Mouse (Mus musculus) adrenal gland, postnatal 25 days (tissue): ENCODE measurements around the gene Adam23. TPM values are rescaled to one million over a fixed set of nuclear protein-coding genes. Genes with fewer than 3 reads are reported as not detected.
A peak's percentile ranks its signal among the peaks of the same experiment; 100 is the strongest.

ENCODE experiments used
- DNase-seq: peaks from one replicate; pipeline ENCODE4 v3.0.0; 2021; ENCODE audit warnings: mixed read lengths
- long read RNA-seq: library from polyadenylated mRNA; stranded (forward); transcript quantifications from one replicate; pipeline ENCODE4 v2.0.0, GENCODE M21; 2021
- total RNA-seq: library from RNA; stranded (reverse); gene quantifications from 2 replicates; pipeline ENCODE4 v1.2.3, GENCODE M21; 2021

The Adam23 gene
- 13.3 and 14.0 TPM in 2 replicates for total RNA-seq
- long read RNA-seq, full-length matches to known transcripts = 9 of 11 reads
- long read RNA-seq, partial matches to known transcripts = 1 of 11 reads
- long read RNA-seq, other reads (novel, unspliced or antisense) = 1 of 11 reads

GRCm38 (mm10) chr1:63445656-63446046 lies at the start of gene Adam23:
TSS of gene Adam23 (plus strand) at chr1:63445891.
- peak; percentile 54 for DNase-seq

GRCm38 (mm10) chr1:63401130-63401529 lies 44.6 kb upstream of the Adam23 start:
- DNase-seq = peak; percentile 15

GRCm38 (mm10) chr1:63403601-63404000 lies 42.1 kb upstream of the Adam23 start:
- DNase-seq = peak; percentile 72

GRCm38 (mm10) chr1:63408344-63408743 lies 37.3 kb upstream of the Adam23 start:
- DNase-seq = no peak

GRCm38 (mm10) chr1:63418491-63418890 lies 27.2 kb upstream of the Adam23 start:
- no peak for DNase-seq

GRCm38 (mm10) chr1:63430668-63431067 lies 15.0 kb upstream of the Adam23 start:
- no peak for DNase-seq

GRCm38 (mm10) chr1:63431166-63431565 lies 14.5 kb upstream of the Adam23 start:
- no peak for DNase-seq

GRCm38 (mm10) chr1:63431842-63432241 lies 13.8 kb upstream of the Adam23 start:
- DNase-seq = no peak

- no peak for DNase-seq
These were observed 11.6 kb upstream of the Adam23 start for GRCm38 (mm10) chr1:63434052-63434451.

GRCm38 (mm10) chr1:63437529-63437928 lies 8.2 kb upstream of the Adam23 start:
- DNase-seq = no peak

GRCm38 (mm10) chr1:63442186-63442585 lies 3.5 kb upstream of the Adam23 start:
- DNase-seq = no peak

GRCm38 (mm10) chr1:63442616-63443015 lies 3.1 kb upstream of the Adam23 start:
- DNase-seq = no peak

- no peak for DNase-seq
These were observed 512 bp upstream of the Adam23 start for GRCm38 (mm10) chr1:63445149-63445609.

- peak; percentile 39 for DNase-seq
These were observed 485 bp downstream of the Adam23 start for GRCm38 (mm10) chr1:63446047-63446704.

GRCm38 (mm10) chr1:63446721-63447120 lies 1.0 kb downstream of the Adam23 start:
- DNase-seq = no peak

GRCm38 (mm10) chr1:63450091-63450490 lies 4.4 kb downstream of the Adam23 start:
- peak; percentile 12 for DNase-seq

GRCm38 (mm10) chr1:63453332-63453887 lies 7.7 kb downstream of the Adam23 start:
- DNase-seq = no peak

GRCm38 (mm10) chr1:63457801-63458519 lies 12.3 kb downstream of the Adam23 start:
- DNase-seq = no peak

GRCm38 (mm10) chr1:63459151-63459550 lies 13.5 kb downstream of the Adam23 start:
- DNase-seq = no peak

- no peak for DNase-seq
These were observed 14.2 kb downstream of the Adam23 start for GRCm38 (mm10) chr1:63459926-63460325.

- DNase-seq = no peak
These were observed 18.8 kb downstream of the Adam23 start for GRCm38 (mm10) chr1:63464441-63464840.

- DNase-seq = no peak
These were observed 27.6 kb downstream of the Adam23 start for GRCm38 (mm10) chr1:63473272-63473671.

- no peak for DNase-seq
These were observed 28.0 kb downstream of the Adam23 start for GRCm38 (mm10) chr1:63473696-63474095.
